Mouse (Mus musculus) heart, adult 9 months (tissue): Measurements from ENCODE around the gene Mindy4.

Experiments used
- DNase-seq, 2 experiments: peaks; one replicate each; pipeline ENCODE4 v3.0.0; 2022; ENCODE audit warnings: low spot score in 2 of 2

Mindy4 gene

GRCm38 (mm10) chr6:55367126-55367525 lies 163.9 kb downstream of the Mindy4 start:
- DNase-seq, result no peak
